Mouse (Mus musculus): ENCODE data around the gene Kif3c. TPM values are rescaled to one million over a fixed set of nuclear protein-coding genes. Genes with fewer than 3 reads are reported as not detected.
A peak's percentile ranks its signal among the peaks of the same experiment; 100 is the strongest.

Gene Kif3c
- polyA plus RNA-seq, 1 experiment from 2014 or later = 12.5 TPM

GRCm38 (mm10) chr12:3350136-3350535, 14.8 kb upstream of the Kif3c start:
- Histone ChIP-seq H3K4me1 (no peaks in the 10 kb centered on the region), H3K9me3 (no peaks in the 10 kb centered on the region), H3K9ac (no peak overlapping the region), H3K4me3 (no peak overlapping the region), H3K4me2 (no peak overlapping the region), H3K36me3 (no peaks in the 10 kb centered on the region), H3K27me3 (no peaks in the 10 kb centered on the region), H3K27ac (no peak overlapping the region)
- 43% methylated on average over 5 of the region's 5 CpGs for WGBS
- ATAC-seq (ENCODE audit: insufficient number of reproducible peaks, low FRiP score, low TSS enrichment, low read depth) = no peak

- 68% methylated on average over 6 of the region's 6 CpGs for WGBS
- H3K36me3 ChIP-seq = no peaks in the 10 kb centered on the region
These were observed 12.7 kb upstream of the Kif3c start for GRCm38 (mm10) chr12:3352216-3352615.

GRCm38 (mm10) chr12:3355068-3355467, 9.9 kb upstream of the Kif3c start:
- H3K27ac ChIP-seq = no peak overlapping the region
- no peak overlapping the region for H3K9ac ChIP-seq
- H3K4me1 ChIP-seq = no peaks in the 10 kb centered on the region
- no peaks in the 10 kb centered on the region for H3K36me3 ChIP-seq
- H3K27me3 ChIP-seq = no peaks in the 10 kb centered on the region
- H3K4me3 ChIP-seq = no peak overlapping the region
- ATAC-seq (ENCODE audit: insufficient number of reproducible peaks, low FRiP score, low TSS enrichment, low read depth) = no peak
- H3K9me3 ChIP-seq = no peaks in the 10 kb centered on the region
- no peak overlapping the region for H3K4me2 ChIP-seq
- WGBS = 86% methylated on average over 8 of the region's 8 CpGs

More at GRCm38 (mm10) chr12:3352216-3352615, 12.7 kb upstream of the Kif3c start:
- Histone ChIP-seq H3K9me3 (no peaks in the 10 kb centered on the region), H3K4me3 (no peak overlapping the region), H3K27me3 (no peaks in the 10 kb centered on the region), H3K9ac (no peak overlapping the region), H3K27ac (no peak overlapping the region), H3K4me2 (no peak overlapping the region), H3K4me1 (no peaks in the 10 kb centered on the region)
- no peak for ATAC-seq (ENCODE audit: insufficient number of reproducible peaks, low FRiP score, low TSS enrichment, low read depth)

GRCm38 (mm10) chr12:3356824-3357223, 8.1 kb upstream of the Kif3c start:
- Histone ChIP-seq H3K4me2 (0 out of 2 replicates have a peak overlapping the region, but pooled peaks have one; percentile 10), H3K27ac (no peak overlapping the region), H3K4me3 (peak overlapping the region; percentile 21), H3K36me3 (no peaks in the 10 kb centered on the region), H3K9me3 (no peaks in the 10 kb centered on the region), H3K27me3 (no peaks in the 10 kb centered on the region), H3K9ac (no peak overlapping the region), H3K4me1 (no peaks in the 10 kb centered on the region)
- no peak for ATAC-seq (ENCODE audit: insufficient number of reproducible peaks, low FRiP score, low TSS enrichment, low read depth)
- WGBS = 55% methylated on average over 14 of the region's 16 CpGs

- no peak overlapping the region for H3K9ac ChIP-seq
- no peaks in the 10 kb centered on the region for H3K9me3 ChIP-seq
- no peak overlapping the region for H3K27ac ChIP-seq
- no peaks in the 10 kb centered on the region for H3K4me1 ChIP-seq
- no peak overlapping the region for H3K4me3 ChIP-seq
- H3K36me3 ChIP-seq = no peaks in the 10 kb centered on the region
- no peak for ATAC-seq (ENCODE audit: insufficient number of reproducible peaks, low FRiP score, low TSS enrichment, low read depth)
- no peaks in the 10 kb centered on the region for H3K27me3 ChIP-seq
- H3K4me2 ChIP-seq = no peak overlapping the region
- 26% methylated on average over 3 of the region's 3 CpGs for WGBS
These were observed 5.6 kb upstream of the Kif3c start for GRCm38 (mm10) chr12:3359302-3359701.

- ATAC-seq (ENCODE audit: insufficient number of reproducible peaks, low FRiP score, low TSS enrichment, low read depth) = no peak
- H3K4me3 ChIP-seq = no peak overlapping the region
- H3K9me3 ChIP-seq = no peaks in the 10 kb centered on the region
- no peak overlapping the region for H3K27ac ChIP-seq
- H3K9ac ChIP-seq = no peak overlapping the region
- 83% methylated on average over 2 of the region's 2 CpGs for WGBS
- no peaks in the 10 kb centered on the region for H3K4me1 ChIP-seq
- H3K36me3 ChIP-seq = no peaks in the 10 kb centered on the region
- no peaks in the 10 kb centered on the region for H3K27me3 ChIP-seq
- H3K4me2 ChIP-seq = no peak overlapping the region
These were observed 4.9 kb upstream of the Kif3c start for GRCm38 (mm10) chr12:3360043-3360442.

GRCm38 (mm10) chr12:3364076-3364475, 856 bp upstream of the Kif3c start:
- Histone ChIP-seq H3K9me3 (no peaks in the 10 kb centered on the region), H3K4me2 (no peak overlapping the region), H3K36me3 (peaks cover 13% of the 10 kb centered on the region), H3K27me3 (no peaks in the 10 kb centered on the region), H3K27ac (no peak overlapping the region), H3K9ac (no peak overlapping the region), H3K4me1 (peaks cover 27% of the 10 kb centered on the region), H3K4me3 (no peak overlapping the region)
- ATAC-seq (ENCODE audit: insufficient number of reproducible peaks, low FRiP score, low TSS enrichment, low read depth) = no peak
- 89% methylated on average over 5 of the region's 5 CpGs for WGBS

- H3K9ac ChIP-seq = peak overlapping the region; percentile 58
- H3K4me3 ChIP-seq = peak overlapping the region; percentile 78
- H3K9me3 ChIP-seq = no peaks in the 10 kb centered on the region
- peak overlapping the region; percentile 82 for H3K27ac ChIP-seq
- H3K36me3 ChIP-seq = peaks cover 13% of the 10 kb centered on the region
- H3K27me3 ChIP-seq = no peaks in the 10 kb centered on the region
- peaks cover 29% of the 10 kb centered on the region for H3K4me1 ChIP-seq
- ATAC-seq (ENCODE audit: insufficient number of reproducible peaks, low FRiP score, low TSS enrichment, low read depth) = peak; percentile 25; the same call in 1 of the 2 replicates
- WGBS = 2% methylated on average over 31 of the region's 31 CpGs
- peak overlapping the region; percentile 91 for H3K4me2 ChIP-seq
These were observed 687 bp downstream of the Kif3c start for GRCm38 (mm10) chr12:3365449-3366189.

- peaks cover 13% of the 10 kb centered on the region for H3K36me3 ChIP-seq
- no peak for ATAC-seq (ENCODE audit: insufficient number of reproducible peaks, low FRiP score, low TSS enrichment, low read depth)
- H3K27ac ChIP-seq = no peak overlapping the region
- peaks cover 36% of the 10 kb centered on the region for H3K4me1 ChIP-seq
- 63% methylated on average over 22 of the region's 22 CpGs for WGBS
- H3K9ac ChIP-seq = peak overlapping the region; percentile 58; the same call in 1 of the 2 replicates
- H3K4me3 ChIP-seq = peak overlapping the region; percentile 78
- H3K27me3 ChIP-seq = no peaks in the 10 kb centered on the region
- no peaks in the 10 kb centered on the region for H3K9me3 ChIP-seq
- H3K4me2 ChIP-seq = peak overlapping the region; percentile 91
These were observed 1.4 kb downstream of the Kif3c start for GRCm38 (mm10) chr12:3366190-3366956.

GRCm38 (mm10) chr12:3366957-3367260, 2.0 kb downstream of the Kif3c start:
- Histone ChIP-seq H3K9me3 (no peaks in the 10 kb centered on the region), H3K36me3 (peaks cover 13% of the 10 kb centered on the region), H3K9ac (no peak overlapping the region), H3K27me3 (no peaks in the 10 kb centered on the region), H3K4me1 (peaks cover 39% of the 10 kb centered on the region), H3K4me2 (no peak overlapping the region), H3K27ac (no peak overlapping the region), H3K4me3 (no peak overlapping the region)
- 99% methylated on average over 14 of the region's 14 CpGs for WGBS
- ATAC-seq (ENCODE audit: insufficient number of reproducible peaks, low FRiP score, low TSS enrichment, low read depth) = no peak

GRCm38 (mm10) chr12:3368771-3369170, 3.8 kb downstream of the Kif3c start:
- H3K36me3 ChIP-seq = peaks cover 15% of the 10 kb centered on the region
- no peak overlapping the region for H3K4me3 ChIP-seq
- H3K9me3 ChIP-seq = no peaks in the 10 kb centered on the region
- 58% methylated on average over 3 of the region's 3 CpGs for WGBS
- H3K9ac ChIP-seq = no peak overlapping the region
- no peak overlapping the region for H3K27ac ChIP-seq
- H3K4me2 ChIP-seq = no peak overlapping the region
- H3K4me1 ChIP-seq = peaks cover 39% of the 10 kb centered on the region
- H3K27me3 ChIP-seq = no peaks in the 10 kb centered on the region
- ATAC-seq (ENCODE audit: insufficient number of reproducible peaks, low FRiP score, low TSS enrichment, low read depth) = no peak
